Mouse (Mus musculus): Measurements from ENCODE around the gene Vash2. TPM values are rescaled to one million over a fixed set of nuclear protein-coding genes. Genes with fewer than 3 reads are reported as not detected.

Gene Vash2
- total and polyA plus RNA-seq, 2 experiments from 2014 or later = 23.5 to 39.5 TPM

GRCm38 (mm10) chr1:190948846-190949245 is 30.2 kb downstream of the Vash2 start:
- Histone ChIP-seq H3K36me3 (replicated peaks; ENCODE audit: control insufficient read depth, insufficient read depth, low read length) (peaks cover 52% of the 10 kb centered on the region), H3K27me3 (ENCODE audit: control insufficient read depth, insufficient read depth, low read length) (no peaks in the 10 kb centered on the region), H3K9ac (replicated peaks; ENCODE audit: low read depth, low read length) (no peak overlapping the region), H3K4me1 (ENCODE audit: control insufficient read depth, insufficient read depth) (peaks cover 16% of the 10 kb centered on the region), H3K4me3 (ENCODE audit: low read depth, low read length) (no peak overlapping the region), H3K4me2 (ENCODE audit: low read depth, low read length) (no peak overlapping the region), H3K27ac (ENCODE audit: low read depth) (no peak overlapping the region), H3K9me3 (replicated peaks; ENCODE audit: control insufficient read depth, low read length) (no peaks in the 10 kb centered on the region)
- 82% methylated on average over 17 of the region's 17 CpGs for WGBS
- DNase-seq (ENCODE audit: low spot score) = no peak
- no peak for TF ChIP-seq CTCF (IDR thresholded peaks at IDR 0.05; ENCODE audit: low read depth)
- TF ChIP-seq EP300 (IDR thresholded peaks at IDR 0.05; ENCODE audit: low read depth) = no peak
- ATAC-seq (ENCODE audit: insufficient read depth, low read depth) = no peak

GRCm38 (mm10) chr1:190948439-190948838 is 30.7 kb downstream of the Vash2 start:
- TF ChIP-seq EP300 (IDR thresholded peaks at IDR 0.05; ENCODE audit: low read depth) (no peak), CTCF (IDR thresholded peaks at IDR 0.05; ENCODE audit: low read depth) (no peak)
- Histone ChIP-seq H3K36me3 (replicated peaks; ENCODE audit: control insufficient read depth, insufficient read depth, low read length) (peaks cover 56% of the 10 kb centered on the region), H3K27ac (ENCODE audit: low read depth) (no peak overlapping the region), H3K9me3 (replicated peaks; ENCODE audit: control insufficient read depth, low read length) (no peaks in the 10 kb centered on the region), H3K4me1 (ENCODE audit: control insufficient read depth, insufficient read depth) (peaks cover 11% of the 10 kb centered on the region), H3K4me2 (ENCODE audit: low read depth, low read length) (no peak overlapping the region), H3K9ac (replicated peaks; ENCODE audit: low read depth, low read length) (no peak overlapping the region), H3K4me3 (ENCODE audit: low read depth, low read length) (no peak overlapping the region), H3K27me3 (ENCODE audit: control insufficient read depth, insufficient read depth, low read length) (no peaks in the 10 kb centered on the region)
- WGBS = 84% methylated on average over 7 of the region's 7 CpGs
- DNase-seq (ENCODE audit: low spot score) (no peak), ATAC-seq (ENCODE audit: insufficient read depth, low read depth) (no peak)

GRCm38 (mm10) chr1:190947986-190948385 is 31.1 kb downstream of the Vash2 start:
- DNase-seq (ENCODE audit: low spot score) (no peak), ATAC-seq (ENCODE audit: insufficient read depth, low read depth) (no peak)
- Histone ChIP-seq H3K4me1 (ENCODE audit: control insufficient read depth, insufficient read depth) (peaks cover 9% of the 10 kb centered on the region), H3K4me2 (ENCODE audit: low read depth, low read length) (no peak overlapping the region), H3K36me3 (replicated peaks; ENCODE audit: control insufficient read depth, insufficient read depth, low read length) (peaks cover 61% of the 10 kb centered on the region), H3K9ac (replicated peaks; ENCODE audit: low read depth, low read length) (no peak overlapping the region), H3K4me3 (ENCODE audit: low read depth, low read length) (no peak overlapping the region), H3K27ac (ENCODE audit: low read depth) (no peak overlapping the region), H3K27me3 (ENCODE audit: control insufficient read depth, insufficient read depth, low read length) (no peaks in the 10 kb centered on the region), H3K9me3 (replicated peaks; ENCODE audit: control insufficient read depth, low read length) (no peaks in the 10 kb centered on the region)
- no peak for TF ChIP-seq CTCF (IDR thresholded peaks at IDR 0.05; ENCODE audit: low read depth)
- no peak for TF ChIP-seq EP300 (IDR thresholded peaks at IDR 0.05; ENCODE audit: low read depth)
- 80% methylated on average over 5 of the region's 5 CpGs for WGBS

GRCm38 (mm10) chr1:190944109-190944760 is 34.9 kb downstream of the Vash2 start:
- no peak overlapping the region for H3K27ac ChIP-seq (ENCODE audit: low read depth)
- no peak overlapping the region for H3K4me2 ChIP-seq (ENCODE audit: low read depth, low read length)
- no peaks in the 10 kb centered on the region for H3K4me1 ChIP-seq (ENCODE audit: control insufficient read depth, insufficient read depth)
- peaks cover 89% of the 10 kb centered on the region for H3K36me3 ChIP-seq (replicated peaks; ENCODE audit: control insufficient read depth, insufficient read depth, low read length)
- TF ChIP-seq CTCF (IDR thresholded peaks at IDR 0.05; ENCODE audit: low read depth) (peak; percentile 95), EP300 (IDR thresholded peaks at IDR 0.05; ENCODE audit: low read depth) (no peak)
- peak; percentile 78 for DNase-seq (ENCODE audit: low spot score)
- H3K9ac ChIP-seq (replicated peaks; ENCODE audit: low read depth, low read length) = no peak overlapping the region
- 44% methylated on average over 6 of the region's 6 CpGs for WGBS
- peak; percentile 91 for ATAC-seq (ENCODE audit: insufficient read depth, low read depth)
- no peaks in the 10 kb centered on the region for H3K9me3 ChIP-seq (replicated peaks; ENCODE audit: control insufficient read depth, low read length)
- H3K27me3 ChIP-seq (ENCODE audit: control insufficient read depth, insufficient read depth, low read length) = no peaks in the 10 kb centered on the region
- no peak overlapping the region for H3K4me3 ChIP-seq (ENCODE audit: low read depth, low read length)

GRCm38 (mm10) chr1:190939803-190940202 is 39.3 kb downstream of the Vash2 start:
- no peaks in the 10 kb centered on the region for H3K9me3 ChIP-seq (replicated peaks; ENCODE audit: control insufficient read depth, low read length)
- H3K9ac ChIP-seq (replicated peaks; ENCODE audit: low read depth, low read length) = no peak overlapping the region
- no peaks in the 10 kb centered on the region for H3K27me3 ChIP-seq (ENCODE audit: control insufficient read depth, insufficient read depth, low read length)
- TF ChIP-seq EP300 (IDR thresholded peaks at IDR 0.05; ENCODE audit: low read depth) (no peak), CTCF (IDR thresholded peaks at IDR 0.05; ENCODE audit: low read depth) (no peak)
- no peaks in the 10 kb centered on the region for H3K4me1 ChIP-seq (ENCODE audit: control insufficient read depth, insufficient read depth)
- ATAC-seq (ENCODE audit: insufficient read depth, low read depth) (no peak), DNase-seq (ENCODE audit: low spot score) (no peak)
- H3K4me3 ChIP-seq (ENCODE audit: low read depth, low read length) = no peak overlapping the region
- peaks cover 83% of the 10 kb centered on the region for H3K36me3 ChIP-seq (replicated peaks; ENCODE audit: control insufficient read depth, insufficient read depth, low read length)
- H3K27ac ChIP-seq (ENCODE audit: low read depth) = no peak overlapping the region
- H3K4me2 ChIP-seq (ENCODE audit: low read depth, low read length) = no peak overlapping the region
- 90% methylated on average over 7 of the region's 7 CpGs for WGBS

- WGBS = 84% methylated on average over 6 of the region's 6 CpGs
- Histone ChIP-seq H3K27ac (ENCODE audit: low read depth) (no peak overlapping the region), H3K4me2 (ENCODE audit: low read depth, low read length) (no peak overlapping the region), H3K27me3 (ENCODE audit: control insufficient read depth, insufficient read depth, low read length) (no peaks in the 10 kb centered on the region), H3K9ac (replicated peaks; ENCODE audit: low read depth, low read length) (no peak overlapping the region), H3K4me1 (ENCODE audit: control insufficient read depth, insufficient read depth) (peaks cover 14% of the 10 kb centered on the region), H3K4me3 (ENCODE audit: low read depth, low read length) (no peak overlapping the region), H3K36me3 (replicated peaks; ENCODE audit: control insufficient read depth, insufficient read depth, low read length) (peaks cover 24% of the 10 kb centered on the region), H3K9me3 (replicated peaks; ENCODE audit: control insufficient read depth, low read length) (no peaks in the 10 kb centered on the region)
- ATAC-seq (ENCODE audit: insufficient read depth, low read depth) (no peak), DNase-seq (ENCODE audit: low spot score) (no peak)
- TF ChIP-seq EP300 (IDR thresholded peaks at IDR 0.05; ENCODE audit: low read depth) = no peak
- TF ChIP-seq CTCF (IDR thresholded peaks at IDR 0.05; ENCODE audit: low read depth) = no peak
Measured at GRCm38 (mm10) chr1:190930181-190930580, 48.9 kb downstream of the Vash2 start.
